Mouse (Mus musculus): Measurements from ENCODE around the gene Ptch2.

Gene Ptch2

GRCm38 (mm10) chr4:117155792-117156355, 60.0 kb downstream of the Ptch2 start, which contains the start of gene Rps8:
TSS of gene Rps8 (minus strand) at chr4:117156243.
- peak; percentile 88 for DNase-seq

DNA sequence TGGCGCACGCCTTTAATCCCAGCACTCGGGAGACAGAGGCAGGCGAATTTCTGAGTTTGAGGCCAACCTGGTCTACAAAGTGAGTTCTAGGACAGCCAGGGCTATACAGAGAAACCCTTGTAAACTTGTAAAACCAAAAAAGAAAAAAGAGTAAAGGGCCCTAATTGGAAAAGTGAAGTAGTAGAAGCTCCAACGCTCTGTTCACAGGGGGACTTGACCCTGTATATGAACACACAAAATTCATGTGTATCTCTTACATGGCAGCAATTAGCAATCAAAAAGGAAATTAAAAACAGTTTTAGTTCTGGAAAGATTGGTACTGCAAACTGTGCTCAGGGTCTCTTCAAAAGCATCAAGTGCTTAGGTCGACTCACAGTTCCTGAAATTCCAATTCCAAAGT, 60.5 kb downstream of the Ptch2 start:
- DNase-seq: no peak

DNA sequence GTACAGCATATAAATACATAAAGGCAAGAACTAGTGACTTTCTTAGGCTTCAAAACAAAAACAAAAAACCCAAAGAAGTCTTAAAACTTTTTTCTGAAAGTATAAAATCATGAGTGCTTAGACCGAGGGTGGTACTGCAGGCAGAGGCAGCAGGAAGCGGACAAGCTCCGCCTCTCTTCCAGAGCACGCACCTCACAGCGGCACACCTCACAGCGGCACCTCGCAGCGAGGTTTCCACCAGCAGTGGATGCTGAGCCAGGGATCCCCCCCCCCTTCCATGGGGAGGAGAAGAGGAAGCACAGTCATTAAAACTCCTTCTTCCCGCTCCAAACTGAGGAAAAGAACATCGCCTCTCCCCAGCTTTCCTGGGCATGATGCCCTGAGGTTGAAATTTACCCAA, 63.8 kb downstream of the Ptch2 start:
- no peak for DNase-seq

DNA sequence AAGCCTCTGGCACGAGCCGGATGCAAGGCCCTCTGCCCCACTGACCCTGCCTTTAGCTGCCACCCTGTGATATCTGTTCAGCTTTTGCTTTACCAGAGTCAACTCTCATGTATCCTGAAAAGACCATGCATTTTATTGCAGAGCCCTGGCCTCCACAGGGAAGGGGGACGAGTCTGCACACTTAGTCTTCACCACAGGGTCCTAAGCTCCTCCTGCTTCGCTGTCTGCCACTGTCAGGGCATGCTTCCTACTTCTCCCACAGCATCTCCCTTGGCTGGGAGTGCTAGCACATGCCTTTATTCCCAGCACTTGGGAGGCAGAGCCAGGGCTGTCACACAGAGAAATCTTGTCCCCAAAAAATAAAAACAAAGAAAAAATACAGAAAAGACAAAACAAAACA, 65.3 kb downstream of the Ptch2 start:
- no peak for DNase-seq

Data from lung, adult 18-20 months (tissue).